Mouse (Mus musculus) midbrain, embryonic 14.5 days (tissue): ENCODE data around the gene B3gnt2. TPM values are rescaled to one million over a fixed set of nuclear protein-coding genes. Genes with fewer than 3 reads are reported as not detected.

ENCODE experiments used
- ATAC-seq: fragments of 200-750 bp; cut with Nextera tagmentation; 2 replicates; pipeline ENCODE4 v1.8.0; 2017; ENCODE audit warnings: moderate number of reproducible peaks, moderate library complexity; ENCODE audit not compliant: low FRiP score, low TSS enrichment
- DNase-seq: peaks from one replicate; pipeline ENCODE4 v3.0.0-alpha.2; 2015
- H3K27ac ChIP-seq: fragments of 300-500 bp; sonication (generic); replicated peaks from 2 replicates; pipeline ENCODE4 v1.5.1; 2014; ENCODE audit warnings: mild to moderate bottlenecking, low read depth, low read length, moderate library complexity
- H3K27me3 ChIP-seq: fragments of 300-500 bp; sonication (generic); 2 replicates; pipeline ENCODE4 v1.6.1; 2014; ENCODE audit warnings: low read length, control low read depth, mixed read lengths; ENCODE audit not compliant: control insufficient read depth, insufficient read depth
- H3K36me3 ChIP-seq: fragments of 300-500 bp; sonication (generic); 2 replicates; pipeline ENCODE4 v1.6.1; 2014; ENCODE audit warnings: low read length, control low read depth; ENCODE audit not compliant: control insufficient read depth, insufficient read depth
- H3K4me1 ChIP-seq: fragments of 300-500 bp; sonication (generic); 2 replicates; pipeline ENCODE4 v1.6.1; 2014; ENCODE audit warnings: mild to moderate bottlenecking, antibody characterized with exemption, low read length, control low read depth; ENCODE audit not compliant: control insufficient read depth, insufficient read depth
- H3K4me2 ChIP-seq: fragments of 300-500 bp; sonication (generic); 2 replicates; pipeline ENCODE4 v1.6.1; 2014; ENCODE audit warnings: mild to moderate bottlenecking, low read length, moderate library complexity
- H3K4me3 ChIP-seq: fragments of 300-500 bp; sonication (generic); replicated peaks from 2 replicates; pipeline ENCODE4 v1.5.1; 2014; ENCODE audit warnings: low read depth, low read length
- H3K9ac ChIP-seq: fragments of 300-500 bp; sonication (generic); replicated peaks from 2 replicates; pipeline ENCODE4 v1.6.1; 2014; ENCODE audit warnings: mild to moderate bottlenecking, low read length, moderate library complexity
- H3K9me3 ChIP-seq: fragments of 300-500 bp; sonication (generic); 2 replicates; pipeline ENCODE4 v1.6.1; 2016; ENCODE audit warnings: low read length, control low read depth, mixed read lengths; ENCODE audit not compliant: control insufficient read depth
- WGBS: fragments of 180-500 bp; shearing (Covaris S2); extraction: QIAGEN DNeasy Blood & Tissue Kit; methylation state at CpG from one replicate; pipeline ENCODE4 v1.1.7; 2014; 5-methylcytosine and 5-hydroxymethylcytosine counted together
- polyA plus RNA-seq: library from polyadenylated mRNA; unstranded; fragments of >200 nt; fragmentation: Nextera tagmentation; extraction: Ambion mirVana; gene quantifications from 2 replicates; pipeline ENCODE4 v1.2.1, GENCODE M21; 2014

Gene B3gnt2
- polyA plus RNA-seq, 1 experiment from 2014 or later: 2.6 TPM

GRCm38 (mm10) chr11:22830684-22831083 is 30.1 kb downstream of the B3gnt2 start:
- 72% methylated on average over 6 of the region's 6 CpGs for WGBS
- H3K27ac ChIP-seq: no peak overlapping the region
- no peak overlapping the region for H3K9ac ChIP-seq
- no peaks in the 10 kb centered on the region for H3K9me3 ChIP-seq
- H3K4me2 ChIP-seq: no peak overlapping the region
- no peak overlapping the region for H3K4me3 ChIP-seq
- no peaks in the 10 kb centered on the region for H3K27me3 ChIP-seq
- H3K4me1 ChIP-seq: no peaks in the 10 kb centered on the region
- ATAC-seq (no peak), DNase-seq (no peak)
- H3K36me3 ChIP-seq: no peaks in the 10 kb centered on the region

GRCm38 (mm10) chr11:22830179-22830611 is 30.6 kb downstream of the B3gnt2 start:
- ATAC-seq (no peak), DNase-seq (no peak)
- no peaks in the 10 kb centered on the region for H3K9me3 ChIP-seq
- H3K27ac ChIP-seq: no peak overlapping the region
- no peaks in the 10 kb centered on the region for H3K36me3 ChIP-seq
- WGBS: 50% methylated on average over 5 of the region's 5 CpGs
- no peak overlapping the region for H3K4me2 ChIP-seq
- H3K4me3 ChIP-seq: no peak overlapping the region
- H3K27me3 ChIP-seq: no peaks in the 10 kb centered on the region
- H3K9ac ChIP-seq: no peak overlapping the region
- no peaks in the 10 kb centered on the region for H3K4me1 ChIP-seq

GRCm38 (mm10) chr11:22828988-22829632 is 31.7 kb downstream of the B3gnt2 start:
- ATAC-seq (no peak), DNase-seq (no peak)
- Histone ChIP-seq H3K36me3 (no peaks in the 10 kb centered on the region), H3K4me3 (no peak overlapping the region), H3K9ac (no peak overlapping the region), H3K27ac (no peak overlapping the region), H3K9me3 (no peaks in the 10 kb centered on the region), H3K27me3 (no peaks in the 10 kb centered on the region), H3K4me2 (no peak overlapping the region), H3K4me1 (no peaks in the 10 kb centered on the region)
- 98% methylated on average over 15 of the region's 15 CpGs for WGBS

DNA sequence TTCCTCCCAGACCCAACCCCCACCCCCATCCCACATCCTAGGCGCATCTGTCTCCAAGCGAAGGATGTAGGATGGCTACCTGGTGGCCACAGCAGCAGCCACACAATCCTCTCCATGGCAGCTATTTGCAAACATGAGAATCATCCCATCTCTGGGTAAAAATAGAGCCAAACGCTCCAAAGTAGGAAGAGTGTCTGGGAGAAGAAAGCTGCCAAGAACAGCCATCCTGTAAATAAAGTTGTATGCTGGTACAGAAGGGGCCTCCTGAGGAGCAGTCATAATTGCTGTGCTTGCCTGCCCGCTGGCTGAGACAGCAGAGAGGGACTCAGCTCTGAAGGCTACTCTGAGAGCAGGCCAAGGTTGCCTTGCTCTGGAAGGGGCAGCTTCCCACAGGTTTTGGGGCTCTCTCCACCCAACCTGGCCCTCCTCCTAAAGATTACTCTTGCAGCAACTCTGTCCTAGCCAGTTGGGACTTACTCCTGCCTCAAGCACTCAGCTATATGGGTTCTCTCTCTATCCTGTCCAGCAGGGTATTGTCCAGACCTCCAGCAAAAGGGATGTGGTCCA is 33.2 kb downstream of the B3gnt2 start:
- Histone ChIP-seq H3K4me1 (no peaks in the 10 kb centered on the region), H3K4me2 (no peak overlapping the region), H3K9ac (no peak overlapping the region), H3K27me3 (no peaks in the 10 kb centered on the region), H3K36me3 (no peaks in the 10 kb centered on the region), H3K27ac (no peak overlapping the region), H3K9me3 (no peaks in the 10 kb centered on the region), H3K4me3 (no peak overlapping the region)
- WGBS: 91% methylated on average over 4 of the region's 4 CpGs
- ATAC-seq (no peak), DNase-seq (no peak)

DNA sequence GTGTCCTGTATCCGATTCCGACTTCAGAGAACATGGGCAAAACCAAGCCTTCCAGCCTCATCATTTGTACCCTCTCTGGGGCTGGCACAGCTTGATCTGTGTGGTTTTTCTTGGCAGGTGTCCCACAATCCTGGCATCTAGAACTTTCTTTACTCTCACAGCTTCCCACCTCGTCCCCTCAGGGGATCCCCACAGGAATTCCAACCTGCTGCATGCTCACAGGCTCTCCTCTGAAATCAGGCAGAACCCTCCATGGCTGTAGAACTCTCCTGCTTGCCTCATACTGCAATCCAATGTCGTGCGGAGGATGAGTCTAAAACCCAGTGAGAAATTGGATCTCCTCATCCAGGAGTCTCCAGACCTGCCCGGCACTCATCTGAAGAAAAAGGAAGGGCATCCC is 34.1 kb downstream of the B3gnt2 start:
- no peaks in the 10 kb centered on the region for H3K36me3 ChIP-seq
- H3K4me2 ChIP-seq: no peak overlapping the region
- DNase-seq: no peak
- no peak overlapping the region for H3K9ac ChIP-seq
- H3K27me3 ChIP-seq: no peaks in the 10 kb centered on the region
- H3K27ac ChIP-seq: no peak overlapping the region
- no peak for ATAC-seq
- H3K9me3 ChIP-seq: no peaks in the 10 kb centered on the region
- 88% methylated on average over 6 of the region's 6 CpGs for WGBS
- H3K4me1 ChIP-seq: no peaks in the 10 kb centered on the region
- H3K4me3 ChIP-seq: no peak overlapping the region

- no peak for ATAC-seq
- Histone ChIP-seq H3K9me3 (no peaks in the 10 kb centered on the region), H3K27me3 (no peaks in the 10 kb centered on the region), H3K36me3 (no peaks in the 10 kb centered on the region), H3K4me3 (no peak overlapping the region), H3K9ac (no peak overlapping the region), H3K4me1 (no peaks in the 10 kb centered on the region), H3K4me2 (no peak overlapping the region), H3K27ac (no peak overlapping the region)
- DNase-seq: no peak
- 93% methylated on average over 14 of the region's 14 CpGs for WGBS
Measured at GRCm38 (mm10) chr11:22826051-22826450, 34.7 kb downstream of the B3gnt2 start.

GRCm38 (mm10) chr11:22825548-22825947 is 35.2 kb downstream of the B3gnt2 start:
- H3K9ac ChIP-seq: no peak overlapping the region
- no peak overlapping the region for H3K27ac ChIP-seq
- DNase-seq (no peak), ATAC-seq (no peak)
- H3K4me1 ChIP-seq: no peaks in the 10 kb centered on the region
- H3K9me3 ChIP-seq: no peaks in the 10 kb centered on the region
- no peak overlapping the region for H3K4me2 ChIP-seq
- no peaks in the 10 kb centered on the region for H3K36me3 ChIP-seq
- WGBS: 97% methylated on average over 1 of the region's 1 CpGs
- H3K27me3 ChIP-seq: no peaks in the 10 kb centered on the region
- H3K4me3 ChIP-seq: no peak overlapping the region

DNA sequence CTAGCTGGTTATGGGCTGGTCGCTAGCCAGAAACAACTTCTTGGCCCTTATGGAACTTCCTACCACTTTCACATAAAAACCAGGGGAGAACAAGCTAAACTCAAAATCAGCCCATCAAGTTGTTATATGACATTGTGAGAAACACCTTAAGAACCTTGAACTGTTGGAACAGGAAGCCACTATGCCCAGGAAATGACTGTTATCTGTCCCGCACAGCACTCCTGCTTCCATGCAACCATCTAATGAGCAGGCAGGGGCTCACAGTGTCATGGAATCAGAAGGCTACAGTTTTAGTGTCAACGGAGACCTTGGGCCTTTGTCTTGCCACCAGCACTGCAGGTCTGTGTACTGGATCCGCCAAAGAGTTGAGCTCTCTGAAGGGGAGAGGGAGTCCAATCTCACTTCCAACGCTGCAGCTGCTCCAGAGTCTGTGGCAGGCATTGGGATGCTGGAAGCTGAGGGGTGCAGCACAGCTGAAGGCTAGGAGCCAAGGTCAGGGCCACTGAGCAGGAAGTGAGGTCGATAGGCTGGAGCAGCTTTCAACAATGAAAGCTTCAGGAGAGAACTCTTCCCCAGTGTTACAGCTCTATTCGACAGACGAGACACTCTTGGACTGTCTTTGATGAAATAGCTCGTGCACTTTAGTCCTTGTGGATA is 36.6 kb downstream of the B3gnt2 start:
- Histone ChIP-seq H3K4me1 (no peaks in the 10 kb centered on the region), H3K9ac (no peak overlapping the region), H3K27ac (no peak overlapping the region), H3K4me3 (no peak overlapping the region), H3K9me3 (no peaks in the 10 kb centered on the region), H3K36me3 (no peaks in the 10 kb centered on the region), H3K4me2 (no peak overlapping the region), H3K27me3 (no peaks in the 10 kb centered on the region)
- DNase-seq (no peak), ATAC-seq (no peak)
- 83% methylated on average over 9 of the region's 9 CpGs for WGBS

DNA sequence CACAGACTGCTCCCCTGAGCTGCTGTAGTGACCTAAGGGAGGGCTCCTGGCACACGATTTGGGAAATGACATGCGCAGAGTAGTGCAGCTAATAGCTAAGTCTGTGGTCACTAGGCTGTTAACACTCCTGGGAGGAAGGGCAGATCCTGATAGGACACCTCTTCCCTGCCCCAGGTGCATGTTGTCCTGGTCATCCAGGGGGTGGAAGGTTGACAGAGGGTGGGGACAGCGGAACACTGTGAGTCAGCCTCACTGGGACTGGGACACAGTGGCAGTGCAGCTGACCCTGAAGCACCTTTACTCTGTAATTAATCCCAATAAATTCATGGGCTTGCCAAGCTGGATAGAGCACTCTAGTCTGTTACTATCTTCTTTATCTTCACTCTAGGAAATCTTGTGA is 39.5 kb downstream of the B3gnt2 start:
- Histone ChIP-seq H3K36me3 (no peaks in the 10 kb centered on the region), H3K27me3 (no peaks in the 10 kb centered on the region), H3K27ac (no peak overlapping the region), H3K4me2 (no peak overlapping the region), H3K4me3 (no peak overlapping the region), H3K4me1 (no peaks in the 10 kb centered on the region), H3K9me3 (no peaks in the 10 kb centered on the region), H3K9ac (no peak overlapping the region)
- DNase-seq (no peak), ATAC-seq (no peak)
- WGBS: 91% methylated on average over 3 of the region's 3 CpGs
